Mouse (Mus musculus) A20 (cell line): Measurements from ENCODE around the gene Snph.
"Not testable (repeated sequence)": the region's sequence is repeated elsewhere in the genome, so short reads cannot be mapped to it uniquely, and the experiment has no call there.

Experiments
- DNase-seq: peaks from one replicate; pipeline ENCODE4 v3.0.0-alpha.2; 2011; ENCODE audit warnings: low read depth, low spot score

Snph gene

DNA sequence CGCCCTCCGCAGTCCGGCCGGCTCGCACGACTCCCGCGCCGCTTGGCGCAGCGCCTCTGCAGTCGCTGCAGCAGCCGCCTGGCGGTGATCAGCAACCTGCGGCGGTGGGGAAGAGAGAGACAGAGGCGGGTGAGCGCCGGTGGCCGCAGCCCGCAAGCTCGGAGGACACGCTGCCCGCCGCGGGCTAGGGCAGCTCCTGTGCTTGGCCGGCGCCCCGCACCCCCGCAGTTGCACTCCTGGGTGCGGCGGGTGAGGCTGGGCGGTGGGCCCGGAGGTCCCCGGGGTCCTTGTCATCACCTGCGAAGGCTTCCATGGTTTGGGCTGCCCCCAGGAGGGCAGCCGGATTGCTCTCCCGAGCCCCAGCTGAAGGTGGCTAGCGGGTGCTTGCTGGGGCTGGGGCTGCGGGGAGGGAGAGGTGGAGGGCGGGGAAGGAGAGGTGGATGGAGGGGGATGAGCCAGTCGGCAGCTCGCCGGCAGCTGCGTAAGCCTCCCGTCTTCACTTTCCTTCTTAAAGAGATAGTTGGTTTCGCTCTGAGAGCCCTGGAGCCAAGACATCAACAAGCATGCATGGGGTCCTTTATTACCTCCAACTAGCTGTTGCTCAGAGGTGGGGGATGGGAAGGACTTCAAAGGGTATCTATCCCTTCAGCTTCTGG lies at the start of gene Snph:
TSS of gene Snph (minus strand) at position 435 of the 656 bp plus-strand sequence.
- no peak for DNase-seq

DNA sequence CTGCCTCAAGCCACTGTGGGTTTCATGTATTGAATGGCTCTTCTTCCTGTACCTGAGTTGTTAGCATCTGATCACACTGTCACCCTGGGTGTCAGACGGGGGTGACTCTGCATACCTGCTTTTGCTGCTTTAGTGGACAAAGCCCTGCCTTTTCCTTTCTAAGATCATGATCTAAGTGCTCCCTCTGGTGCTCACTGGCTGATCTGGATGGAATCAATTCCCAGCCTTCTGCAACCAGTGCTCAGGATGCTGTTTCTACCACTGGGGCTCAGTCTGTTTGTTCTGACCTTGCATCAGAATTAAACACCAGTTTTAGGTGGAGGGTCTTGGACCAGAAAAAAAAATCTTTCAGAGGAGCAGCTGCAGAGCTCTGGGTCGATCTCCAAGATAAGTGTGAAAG lies 43.8 kb upstream of the Snph start:
- DNase-seq = no peak

DNA sequence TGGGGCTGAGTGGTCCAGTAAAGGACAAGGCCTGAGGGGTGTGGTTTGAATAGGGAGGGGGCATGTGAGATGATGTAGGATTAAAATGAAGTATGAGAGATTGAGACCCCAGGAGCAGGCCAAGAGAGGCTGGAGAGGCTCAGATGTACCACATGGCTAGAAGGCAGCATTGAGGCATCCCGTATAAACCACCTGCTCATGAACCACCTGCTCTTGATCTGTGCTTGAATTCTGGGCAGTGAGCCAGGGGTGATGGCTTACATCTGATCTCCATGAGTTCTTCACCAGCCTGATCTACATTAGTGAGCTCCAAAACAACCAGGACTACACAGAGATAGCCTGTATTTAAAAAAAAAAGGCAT lies 38.6 kb upstream of the Snph start:
- DNase-seq = no peak

DNA sequence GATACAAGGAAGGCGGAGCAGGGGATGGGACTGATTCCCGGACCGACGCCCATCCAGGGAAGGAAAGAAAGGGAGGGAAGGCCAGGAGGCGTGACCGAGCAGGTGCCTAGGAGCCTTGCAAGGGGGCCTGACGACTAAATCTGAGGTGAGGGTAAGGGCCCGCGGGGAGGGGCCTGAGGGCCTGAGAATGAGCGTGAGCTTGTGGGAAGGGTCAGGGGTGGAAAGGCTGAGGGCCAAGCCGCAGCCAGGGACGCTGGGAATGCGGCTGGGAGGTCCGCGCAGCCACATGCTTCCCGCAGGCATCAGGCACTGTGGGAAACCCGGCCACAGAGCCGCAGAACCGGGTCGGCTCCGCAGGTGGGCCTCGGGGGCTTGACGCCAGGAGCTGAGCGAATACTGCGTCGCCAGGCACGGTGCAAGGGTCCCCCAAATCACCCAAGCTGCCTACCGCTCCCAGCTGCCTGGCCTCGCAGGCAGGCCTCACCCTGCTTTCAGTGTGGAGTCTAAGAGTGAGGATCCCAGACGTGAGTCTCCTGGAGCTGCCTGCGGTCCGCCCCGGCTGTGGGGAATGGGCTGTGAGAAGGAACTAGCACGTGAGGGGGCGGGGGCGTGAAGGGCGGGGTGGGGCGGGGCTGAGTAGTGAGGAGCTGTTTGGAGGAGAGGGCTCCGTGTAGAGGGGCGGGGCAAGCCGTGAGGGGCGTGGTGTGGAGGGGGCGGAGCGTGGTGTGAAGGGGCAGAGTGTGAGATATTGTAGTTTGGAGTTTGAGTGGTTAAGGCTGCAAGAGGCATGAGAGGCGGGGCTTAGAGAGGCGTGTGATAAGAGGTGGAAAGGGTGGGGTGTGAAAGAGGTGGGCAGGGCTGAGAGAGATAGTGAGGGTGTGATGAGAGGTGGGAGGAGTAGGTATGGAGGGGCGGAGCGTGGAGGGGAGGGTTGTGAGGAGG lies 37.9 kb upstream of the Snph start:
- no peak for DNase-seq

DNA sequence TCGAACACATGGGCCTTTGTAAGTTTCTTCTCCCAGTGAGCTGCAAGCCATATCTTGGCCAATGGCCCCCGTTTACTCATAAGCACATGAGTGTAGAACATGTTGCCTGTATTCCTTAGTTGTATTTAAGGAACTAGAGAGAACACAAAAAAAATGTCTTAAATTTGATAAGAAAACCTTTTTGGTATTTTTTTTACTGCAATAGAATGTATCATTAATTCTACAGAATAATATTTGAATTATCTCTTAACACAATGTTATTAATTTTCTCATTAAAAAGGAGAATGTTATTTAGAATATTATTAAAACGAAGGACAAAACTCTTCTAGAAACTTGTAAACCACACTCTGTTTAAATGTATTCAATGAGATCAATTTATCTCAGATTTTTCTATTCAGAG lies 36.0 kb upstream of the Snph start, which contains the start of gene Rad21l:
TSS of gene Rad21l (minus strand) at position 101 of the 400 bp plus-strand sequence.
- DNase-seq = no peak

DNA sequence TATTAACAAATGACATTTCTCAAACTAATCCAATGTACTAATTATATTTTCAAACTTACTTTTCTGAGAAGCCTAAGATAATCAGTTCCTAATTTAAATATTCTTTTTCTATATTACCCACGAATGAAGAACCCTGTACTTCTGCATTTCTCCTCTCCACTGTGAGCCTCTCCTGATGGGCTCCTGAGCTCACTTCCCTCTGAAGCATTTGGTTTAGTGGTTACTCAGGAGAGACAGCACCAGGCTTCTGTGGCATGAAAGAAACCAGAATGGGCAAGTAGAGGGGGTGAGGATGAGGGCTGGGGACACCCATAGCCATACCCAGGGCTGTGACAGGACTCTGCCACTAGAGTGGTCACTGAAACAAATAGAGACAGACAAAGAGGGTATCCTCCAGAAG lies 19.7 kb upstream of the Snph start:
- DNase-seq = no peak

DNA sequence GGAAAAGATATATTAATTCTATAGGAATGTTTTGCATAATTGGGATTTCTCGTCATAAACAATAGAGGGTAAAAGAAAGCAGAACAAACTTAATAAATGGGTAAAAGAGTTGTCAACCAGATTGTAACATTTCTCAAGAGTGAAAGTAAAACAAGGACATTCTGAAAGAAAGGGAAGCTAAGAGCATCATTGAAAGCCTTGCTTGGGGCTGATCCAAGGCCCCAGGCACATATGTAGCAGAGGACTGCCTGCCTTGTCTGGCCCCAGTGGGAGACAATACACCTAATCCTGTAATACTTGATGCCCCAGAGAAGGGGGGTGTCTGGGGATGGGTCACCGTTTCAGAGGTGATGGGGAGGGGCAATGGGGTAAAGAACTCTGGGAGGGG lies 3.6 kb upstream of the Snph start:
- no peak for DNase-seq

DNA sequence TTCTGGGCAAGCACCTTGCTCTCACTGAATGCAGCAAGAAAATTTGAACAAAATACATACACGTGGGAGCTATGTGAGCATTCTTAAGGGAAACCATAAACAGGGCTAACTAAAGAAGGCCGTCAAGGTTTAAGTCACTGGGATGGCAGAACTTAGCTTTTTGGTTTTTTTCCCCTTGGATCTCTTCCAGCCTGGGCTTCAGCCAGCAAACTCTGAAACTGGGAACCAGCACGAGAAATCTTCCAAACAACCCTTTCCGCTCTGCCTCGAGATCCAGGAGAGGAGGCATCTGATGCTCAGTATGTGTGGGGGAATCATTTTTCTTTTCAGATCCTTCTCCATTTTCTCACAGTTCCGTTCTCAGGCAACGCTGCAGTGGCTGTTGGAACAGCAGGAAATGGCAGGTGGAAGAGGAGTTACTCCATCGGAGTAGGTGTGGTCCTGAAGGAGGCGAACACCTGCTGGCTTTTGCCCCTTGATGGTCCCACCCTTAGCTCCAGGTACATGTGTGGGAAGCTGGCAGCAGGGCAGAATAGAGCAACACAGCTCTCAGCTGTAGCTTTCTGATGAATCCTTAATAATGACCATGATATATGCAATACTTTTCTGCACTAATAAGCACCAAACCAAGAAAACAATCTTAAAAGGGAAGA lies 3.1 kb upstream of the Snph start:
- no peak for DNase-seq

DNA sequence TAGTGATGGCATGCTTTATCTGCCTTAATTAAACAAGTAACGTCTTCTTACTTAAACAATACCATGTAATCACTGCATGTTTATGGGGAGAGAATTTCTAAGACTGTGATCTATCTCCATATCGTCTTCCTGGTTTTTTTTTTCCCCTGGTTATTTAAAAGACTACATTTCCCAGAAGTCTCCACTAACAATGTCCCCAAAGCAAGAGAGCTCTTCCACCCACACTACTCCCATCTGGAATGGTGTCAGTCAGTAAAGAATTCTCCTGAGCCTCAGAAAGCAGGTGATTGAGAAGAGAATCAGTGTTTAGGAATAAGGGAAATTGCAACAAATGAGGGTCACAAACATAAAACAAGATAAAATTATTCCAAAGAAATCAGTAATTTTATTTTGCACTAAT lies 2.5 kb upstream of the Snph start:
- DNase-seq = no peak

DNA sequence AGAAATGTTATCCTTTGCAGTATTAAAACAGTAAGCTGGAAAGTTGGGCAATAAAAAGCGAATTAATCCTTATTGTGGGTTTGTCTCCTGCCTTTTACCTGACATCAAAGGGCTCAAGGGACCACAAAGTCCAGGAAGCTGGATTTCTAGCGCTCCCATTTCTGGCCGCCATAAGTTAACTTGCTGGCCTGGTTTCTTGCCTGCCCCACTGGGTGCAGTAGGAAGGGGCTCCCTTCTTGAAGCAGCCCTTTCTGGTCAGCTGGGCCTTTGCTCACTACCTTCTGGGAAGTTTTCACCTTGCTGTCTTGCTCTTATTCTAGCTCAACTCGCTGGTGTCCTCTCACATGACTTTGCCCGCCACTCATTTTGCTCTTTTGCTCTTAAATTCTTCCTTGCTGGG lies 589 bp upstream of the Snph start:
- no peak for DNase-seq

DNA sequence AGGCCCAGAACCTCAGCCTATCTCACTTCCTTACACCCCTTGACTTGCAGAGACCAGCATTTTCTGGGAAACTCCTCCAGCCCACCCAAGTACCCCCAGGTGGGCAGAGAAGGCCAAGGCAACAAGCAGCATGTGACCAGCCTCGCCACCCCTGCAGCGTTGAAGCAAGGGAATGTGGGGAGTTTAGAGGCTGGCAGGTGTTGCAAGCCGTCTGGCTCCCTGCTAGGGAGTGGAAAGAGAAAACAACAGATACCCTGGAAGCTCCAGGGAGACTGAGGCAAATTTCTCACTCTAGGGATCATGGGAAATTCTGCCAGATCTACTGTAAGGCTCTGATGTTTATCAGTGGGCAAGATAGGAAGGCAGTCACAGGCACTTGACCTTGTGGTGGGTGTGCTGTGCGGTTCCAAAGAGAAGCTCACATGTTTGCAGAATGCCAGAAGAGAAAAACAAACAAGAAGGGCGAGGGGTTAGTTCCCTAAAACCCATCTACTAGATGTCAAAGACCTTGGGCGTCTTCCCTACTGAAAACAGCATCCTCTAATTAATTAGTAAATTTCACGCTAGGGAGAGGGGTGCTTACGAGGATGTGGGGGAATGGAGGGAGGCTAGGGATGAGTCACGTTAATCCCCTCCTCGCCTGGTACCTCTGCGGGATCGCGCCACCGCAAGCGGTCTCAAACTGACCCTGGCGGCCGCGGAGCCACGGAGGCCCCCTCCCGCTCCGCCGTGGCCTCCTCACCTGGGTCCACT lies 811 bp downstream of the Snph start:
- DNase-seq = no peak

DNA sequence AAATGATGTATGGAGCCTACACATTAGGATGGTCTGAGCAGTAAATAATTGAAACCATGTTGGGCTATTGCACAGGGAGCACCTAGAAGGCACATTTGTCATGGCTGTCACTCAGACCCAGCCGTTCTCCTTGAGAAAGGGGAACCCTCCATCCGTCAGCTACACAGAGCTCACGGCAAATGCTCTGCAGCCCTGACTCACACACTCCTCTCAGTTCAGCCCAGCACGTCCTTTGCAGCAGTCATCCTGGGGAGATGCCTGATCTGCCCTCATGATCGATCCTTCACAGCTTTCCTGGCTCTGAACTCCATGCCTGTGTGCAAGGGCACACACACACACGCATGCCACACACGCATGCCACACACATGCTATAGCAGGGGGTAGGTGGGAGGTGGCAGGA lies 3.1 kb downstream of the Snph start:
- no peak for DNase-seq

DNA sequence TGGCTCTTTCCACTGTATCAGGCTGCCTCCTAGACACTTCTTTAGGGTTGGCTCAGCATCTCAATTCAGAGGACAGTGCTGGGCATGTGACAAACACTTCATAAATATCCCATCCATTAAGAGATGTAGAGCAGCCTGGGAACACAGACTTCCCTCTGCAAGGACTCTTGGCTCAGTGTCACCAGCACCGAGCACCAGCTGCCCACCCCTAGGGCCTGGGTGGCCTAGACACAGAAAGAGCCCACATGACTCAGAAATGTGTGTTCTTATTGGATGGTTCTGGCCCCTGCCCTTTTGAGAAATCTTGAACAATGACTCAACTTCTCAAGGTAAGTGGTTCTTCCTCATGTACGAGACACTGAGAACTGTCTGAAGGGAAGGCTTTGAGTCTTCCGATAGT lies 4.4 kb downstream of the Snph start:
- DNase-seq = no peak

DNA sequence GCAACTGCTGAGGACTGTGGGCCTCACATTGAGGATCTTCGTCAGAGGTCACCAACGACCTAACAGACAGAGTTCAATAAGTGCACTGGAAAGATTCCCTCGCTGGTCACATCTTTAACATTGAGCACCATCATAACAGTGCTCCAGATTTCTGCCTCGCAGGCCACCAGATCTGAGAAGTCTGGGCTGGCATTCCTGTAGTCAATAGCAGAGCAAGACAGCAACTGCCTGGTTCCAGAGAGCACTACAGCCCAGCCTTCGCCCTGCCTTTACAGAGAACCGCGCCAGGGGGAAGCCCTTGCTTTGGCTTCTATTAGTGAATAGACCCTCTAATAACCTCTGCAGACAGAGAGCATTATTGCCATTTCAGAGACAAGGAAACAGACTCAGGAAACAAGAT lies 6.1 kb downstream of the Snph start:
- DNase-seq = no peak

DNA sequence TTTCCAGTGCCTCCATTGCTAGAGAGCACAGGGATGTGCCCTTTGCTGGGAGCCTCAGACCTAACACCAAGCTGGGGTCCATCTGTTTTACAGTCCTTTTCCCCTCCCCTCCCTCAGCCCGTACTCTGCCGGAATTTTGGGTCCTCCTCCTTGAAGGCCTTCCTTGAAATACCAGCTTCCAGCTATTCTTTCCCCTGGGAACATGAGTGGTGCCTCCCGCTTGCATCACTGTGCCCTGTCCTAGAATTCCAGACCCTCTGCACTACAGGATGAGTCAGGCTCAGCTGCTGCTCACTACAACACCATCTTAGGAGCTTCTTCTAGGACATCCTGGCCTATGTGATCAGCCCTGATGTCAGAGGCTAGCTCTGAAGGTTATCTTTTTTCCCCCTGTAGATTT lies 8.6 kb downstream of the Snph start:
- DNase-seq = no peak

DNA sequence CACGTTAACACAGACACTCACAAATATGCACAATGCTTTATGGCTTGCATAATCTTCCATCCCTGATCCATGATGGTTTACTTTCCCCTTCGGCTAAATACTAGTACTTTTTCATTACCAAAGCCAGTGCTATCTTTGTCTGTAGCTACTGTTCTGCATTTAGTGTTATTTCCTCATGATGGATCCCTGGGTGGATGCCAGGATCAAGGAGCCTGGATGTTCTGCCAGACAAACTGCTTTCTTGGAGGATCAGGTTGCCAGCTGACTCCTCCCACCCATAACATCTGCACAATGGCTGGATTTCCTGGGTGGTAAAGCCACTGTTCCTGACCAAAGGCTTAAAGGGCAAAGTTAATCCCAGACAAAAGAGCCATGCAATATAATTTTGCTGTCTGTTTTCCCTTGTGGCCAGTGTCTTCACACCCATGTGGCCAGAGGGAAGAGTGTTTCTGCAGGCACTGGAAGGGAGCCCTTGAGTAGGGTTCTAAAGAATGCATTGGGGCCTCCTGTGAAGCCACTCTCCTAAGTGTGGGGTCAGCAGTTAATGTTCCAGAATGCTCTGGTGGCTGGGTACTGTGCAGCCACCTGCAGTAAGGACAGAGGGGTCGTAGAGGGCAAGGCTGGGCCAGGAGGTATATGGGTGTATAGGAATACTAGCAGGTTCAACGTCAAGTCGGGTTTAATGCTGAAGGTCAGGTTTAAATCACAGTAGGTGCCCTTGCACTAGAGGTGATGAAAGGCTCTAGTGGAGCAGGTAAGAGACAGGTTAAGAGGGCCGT lies 15.7 kb downstream of the Snph start:
- DNase-seq = no peak

DNA sequence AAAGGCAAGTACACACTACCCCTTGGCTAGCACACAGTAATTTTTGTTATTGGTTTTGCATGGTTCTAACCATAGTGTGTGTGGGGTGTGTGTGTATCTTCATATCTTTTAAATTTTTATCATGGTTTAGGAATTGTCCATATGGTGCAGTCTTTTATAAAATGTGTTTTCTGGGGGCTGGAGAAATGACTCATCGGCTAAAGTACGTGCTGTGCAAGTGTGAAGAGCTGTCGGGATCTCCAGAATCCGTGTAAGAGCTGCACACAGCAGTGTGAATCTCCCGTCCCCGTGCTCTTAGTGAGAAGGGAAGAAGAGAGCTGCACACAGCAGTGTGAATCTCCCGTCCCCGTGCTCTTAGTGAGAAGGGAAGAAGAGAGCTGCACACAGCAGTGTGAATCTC lies 16.6 kb downstream of the Snph start:
- not testable (repeated sequence) for DNase-seq

DNA sequence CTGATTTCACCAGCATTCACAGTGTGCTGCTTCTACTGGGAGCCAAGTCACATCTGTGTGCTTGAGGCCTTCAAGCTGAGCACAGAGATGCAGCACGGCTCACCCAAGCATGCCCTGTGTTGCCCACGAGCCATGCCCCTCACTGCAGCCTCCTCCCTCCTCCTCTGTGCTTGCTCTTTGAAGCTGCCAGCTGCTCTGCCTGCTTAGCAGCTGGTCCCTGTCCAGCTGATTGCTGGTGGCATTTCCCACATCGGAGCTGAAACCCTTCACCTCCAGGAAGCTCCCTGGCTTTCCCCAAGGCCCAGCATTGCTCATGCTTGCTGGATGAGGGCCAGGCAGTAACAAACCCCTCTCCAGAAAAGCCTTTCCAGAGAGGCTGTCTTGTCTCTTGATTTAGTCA lies 22.4 kb downstream of the Snph start:
- no peak for DNase-seq

DNA sequence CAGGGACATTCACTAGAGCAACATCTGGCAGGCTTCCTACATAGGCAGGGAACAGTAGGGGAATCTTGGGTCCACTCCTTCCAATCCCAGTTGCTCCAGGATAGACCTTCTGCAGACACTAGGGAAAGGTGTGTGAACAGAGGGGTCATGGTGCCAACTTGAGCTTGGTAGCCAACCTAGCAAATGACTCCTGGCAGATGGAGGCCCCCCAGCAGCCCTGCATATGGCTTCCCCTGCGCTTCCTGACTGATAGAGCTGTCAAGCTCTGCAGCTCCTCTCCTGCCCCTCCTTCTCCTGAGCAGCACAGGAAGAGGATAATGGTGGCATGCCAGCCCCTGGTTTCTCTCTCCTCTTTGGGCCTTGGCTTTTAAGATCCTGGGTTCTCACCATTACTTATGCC lies 24.0 kb downstream of the Snph start:
- DNase-seq = no peak

DNA sequence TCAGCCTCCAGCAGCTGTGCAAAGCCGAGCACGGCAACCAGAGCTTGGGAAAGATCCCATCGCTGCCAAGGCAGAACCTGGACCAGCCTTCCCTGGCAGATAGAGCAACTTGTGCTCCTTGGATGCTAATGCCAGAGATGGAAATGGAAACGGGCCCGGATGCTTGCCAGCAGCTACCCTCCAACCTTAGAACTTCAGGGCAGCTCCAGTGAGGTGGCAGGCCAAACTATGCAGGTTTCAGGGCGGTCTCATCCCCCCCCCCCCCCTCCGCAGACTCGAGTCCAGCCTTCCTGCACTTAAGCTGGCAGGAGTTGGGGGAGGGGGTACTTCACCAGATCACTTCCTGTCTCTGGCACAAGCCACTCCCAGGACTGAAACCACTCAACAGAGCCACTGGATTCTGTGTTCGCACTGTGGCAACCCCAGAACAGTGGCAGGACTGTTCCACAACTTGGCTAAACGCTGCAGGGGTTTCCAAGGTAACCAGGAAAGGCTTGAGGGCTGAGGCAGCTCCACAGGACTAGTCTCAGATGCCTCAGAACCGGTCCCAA lies 26.9 kb downstream of the Snph start:
- no peak for DNase-seq

DNA sequence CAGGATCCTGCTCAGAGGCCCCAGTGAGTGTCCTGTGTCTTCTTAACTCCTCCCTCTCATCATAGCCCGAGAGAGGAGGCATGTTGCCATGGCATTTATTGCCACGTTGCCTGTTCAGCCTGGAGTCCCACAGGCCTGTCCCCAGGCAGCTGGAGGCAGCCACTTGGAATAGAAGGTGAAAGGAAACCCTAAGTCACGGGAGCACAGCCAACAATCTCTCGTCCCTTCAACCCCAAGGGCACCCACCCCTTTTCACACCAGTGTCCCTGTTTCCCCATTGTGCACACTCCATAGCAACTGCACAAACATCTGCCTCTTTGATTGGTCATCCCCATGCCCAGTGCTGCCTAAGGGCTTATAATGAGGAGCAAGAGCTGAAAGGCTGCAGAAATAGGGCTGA lies 28.8 kb downstream of the Snph start:
- DNase-seq = no peak
